Mouse (Mus musculus) adrenal gland, postnatal 25 days (tissue): ENCODE results near the gene Sit1. TPM values are rescaled to one million over a fixed set of nuclear protein-coding genes. Genes with fewer than 3 reads are reported as not detected.
"Not testable (repeated sequence)": the region's sequence is repeated elsewhere in the genome, so short reads cannot be mapped to it uniquely, and the experiment has no call there.

Experiments
- DNase-seq: peaks from one replicate; pipeline ENCODE4 v3.0.0; 2021; ENCODE audit warnings: mixed read lengths
- total RNA-seq: library from RNA; stranded (reverse); gene quantifications from 2 replicates; pipeline ENCODE4 v1.2.3, GENCODE M21; 2021

Gene Sit1
- total RNA-seq, 1 experiment from 2014 or later, result 0.24 TPM

DNA sequence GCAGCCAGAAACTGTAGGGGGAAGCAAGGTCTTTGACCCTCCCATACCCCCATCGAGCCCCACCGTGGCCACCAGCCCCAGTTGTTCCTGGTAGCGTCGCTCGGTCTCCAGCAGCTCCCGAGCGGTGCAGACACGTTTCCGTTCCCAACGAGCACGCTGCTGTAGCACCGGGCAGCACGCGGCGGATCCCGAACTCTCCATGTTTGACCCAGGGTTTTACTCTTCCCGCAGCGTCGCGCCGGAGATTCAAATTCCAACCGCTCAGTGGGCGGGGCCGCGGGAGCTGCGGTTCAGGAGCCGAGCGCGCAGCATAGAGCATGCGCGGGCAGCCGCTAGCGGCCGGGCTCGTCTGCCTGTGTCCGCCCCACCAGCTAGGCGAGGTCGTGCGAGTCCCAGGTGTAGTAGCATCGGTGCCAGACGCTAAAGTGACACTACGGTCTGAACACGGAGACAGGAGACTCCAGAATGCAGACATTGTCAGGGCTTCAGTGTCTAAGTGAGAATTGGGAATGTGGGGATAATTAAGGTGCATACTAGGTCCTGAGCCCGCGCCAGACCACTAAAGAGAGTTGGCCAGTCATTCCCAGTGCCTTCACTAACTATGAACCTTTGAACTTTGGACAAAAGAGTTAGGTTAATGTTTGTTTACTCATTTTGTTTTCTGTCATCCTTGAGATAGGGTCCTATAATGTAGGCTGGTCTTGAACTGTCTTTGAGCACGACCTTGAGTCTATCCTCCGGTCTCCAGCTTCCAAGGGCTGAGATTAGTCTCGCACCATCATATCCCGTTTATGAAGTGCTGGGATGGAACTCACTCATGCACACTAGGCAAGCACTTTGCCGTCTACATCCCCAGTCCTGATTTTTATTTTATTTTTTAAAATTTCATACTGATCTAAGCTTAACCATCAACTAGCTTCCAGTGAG lies 16.1 kb upstream of the Sit1 start, which contains the start of gene Arhgef39:
Gene Arhgef39 (minus strand): TSS at position 289 of the 927 bp plus-strand sequence.
- DNase-seq, result peak; percentile 90

DNA sequence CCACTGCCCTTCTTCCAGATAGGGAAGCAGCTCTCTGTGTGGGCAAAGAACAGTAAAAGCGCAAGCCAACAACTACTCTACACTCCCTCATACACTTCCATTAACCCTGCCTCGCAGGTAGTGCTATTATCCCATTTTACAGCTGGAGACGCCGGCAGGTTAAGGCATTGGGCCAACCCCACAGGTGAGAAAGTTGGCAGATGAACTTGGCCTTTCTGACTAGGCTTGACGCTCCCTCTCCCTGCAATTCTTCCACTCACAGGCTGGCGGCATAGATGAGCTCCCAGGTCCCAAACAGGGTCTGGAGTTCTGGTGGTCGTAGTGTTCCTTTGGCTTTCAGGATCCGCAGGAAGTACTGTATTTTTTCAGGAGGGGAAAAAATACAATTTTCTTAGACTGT lies 15.4 kb upstream of the Sit1 start:
- no peak for DNase-seq

- DNase-seq, result no peak
These were observed 14.4 kb upstream of the Sit1 start for GRCm38 (mm10) chr4:43497946-43498345.

DNA sequence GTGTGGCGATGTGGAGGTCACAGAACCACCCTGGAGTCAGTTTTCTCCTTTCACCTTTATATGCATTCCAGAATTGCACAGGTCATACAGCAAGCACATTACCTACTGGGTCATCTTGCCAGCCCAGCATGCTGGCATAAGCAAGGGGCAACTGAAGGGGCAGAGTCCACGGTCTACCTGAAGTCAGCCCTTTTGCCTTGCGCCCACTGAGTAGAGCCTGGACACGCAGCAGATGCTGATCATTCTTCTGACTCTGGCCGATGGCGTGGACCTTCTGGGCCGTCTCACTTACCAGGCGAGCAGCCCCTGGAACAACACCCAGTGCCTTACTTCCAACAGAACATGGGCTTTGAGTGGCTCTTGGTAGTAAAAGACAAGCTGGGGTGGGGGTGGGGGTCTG lies 13.9 kb upstream of the Sit1 start:
- DNase-seq, result no peak

- no peak for DNase-seq
These were observed 13.1 kb upstream of the Sit1 start for GRCm38 (mm10) chr4:43496587-43496986.

- no peak for DNase-seq
These were observed 10.3 kb upstream of the Sit1 start for GRCm38 (mm10) chr4:43493846-43494240.

DNA sequence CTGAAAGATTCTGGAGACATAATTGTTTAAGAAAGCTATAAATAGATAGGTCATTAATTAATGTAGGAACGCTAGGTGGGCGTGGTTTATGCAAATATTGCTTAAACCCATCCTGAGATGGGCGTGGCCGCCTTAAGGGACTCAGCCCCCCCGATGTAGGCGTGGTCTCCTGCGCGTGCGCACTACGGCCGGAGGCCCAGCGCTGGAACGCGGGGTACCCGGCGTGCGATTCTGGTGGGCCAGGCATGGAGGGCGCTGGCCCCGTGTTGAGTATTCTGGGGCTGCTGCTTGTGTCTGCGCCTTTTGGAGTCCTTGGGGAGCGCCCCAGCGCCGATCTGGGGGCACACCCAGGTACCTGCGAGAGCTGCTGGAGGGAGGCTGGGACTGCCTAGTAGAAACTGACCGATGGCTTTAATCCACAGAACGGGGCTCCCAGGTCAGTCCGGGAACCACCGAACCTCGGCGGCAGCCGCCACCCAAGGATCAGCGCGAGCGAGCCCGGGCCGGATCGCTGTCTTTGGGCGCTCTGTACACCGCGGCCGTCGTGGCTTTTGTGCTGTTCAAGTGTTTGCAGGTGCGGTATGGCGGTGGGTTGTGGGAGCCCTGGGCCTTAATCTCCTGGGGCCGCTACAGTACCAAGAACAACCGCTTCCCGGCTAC lies 9.8 kb upstream of the Sit1 start:
- DNase-seq, result peak; percentile 97

- peak; percentile 91 for DNase-seq
These were observed 9.3 kb upstream of the Sit1 start, which contains the start of gene Ccdc107 for GRCm38 (mm10) chr4:43492821-43493185. TSS of gene Ccdc107 (plus strand) at chr4:43492900.

DNA sequence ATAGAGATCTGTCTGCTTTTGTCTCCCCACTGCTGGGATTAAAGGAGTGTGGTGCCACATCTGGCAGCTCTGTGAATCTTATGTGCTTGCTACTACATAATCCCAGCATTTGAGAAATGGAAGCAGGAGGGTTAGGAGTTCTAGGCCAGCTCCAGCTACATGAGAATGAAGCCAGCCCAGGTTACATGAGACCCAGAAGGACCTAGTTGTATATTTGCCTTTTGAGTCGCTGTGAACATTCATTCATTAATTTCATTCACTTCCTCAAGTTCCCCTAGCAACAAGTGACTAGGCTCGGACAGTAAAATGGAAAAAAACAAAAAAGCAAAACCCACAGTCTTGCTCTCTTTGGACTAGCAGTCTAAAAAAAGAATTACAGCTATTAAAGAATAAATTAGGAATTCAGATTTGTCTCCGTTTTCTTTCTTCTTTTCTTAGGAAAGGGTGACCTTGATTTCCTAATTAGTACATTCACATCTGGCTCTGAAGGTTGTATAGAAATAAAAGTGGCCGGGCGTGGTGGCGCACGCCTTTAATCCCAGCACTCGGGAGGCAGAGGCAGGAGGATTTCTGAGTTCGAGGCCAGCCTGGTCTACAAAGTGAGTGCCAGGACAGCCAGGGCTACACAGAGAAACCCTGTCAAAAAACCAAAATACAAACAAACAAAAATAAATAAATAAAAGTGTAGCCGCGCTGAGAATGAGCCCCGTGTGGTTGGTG lies 8.7 kb upstream of the Sit1 start:
- no peak for DNase-seq

- DNase-seq, result no peak
These were observed 7.3 kb upstream of the Sit1 start for GRCm38 (mm10) chr4:43490801-43491200.

- DNase-seq, result no peak
These were observed 6.1 kb upstream of the Sit1 start for GRCm38 (mm10) chr4:43489611-43490010.

DNA sequence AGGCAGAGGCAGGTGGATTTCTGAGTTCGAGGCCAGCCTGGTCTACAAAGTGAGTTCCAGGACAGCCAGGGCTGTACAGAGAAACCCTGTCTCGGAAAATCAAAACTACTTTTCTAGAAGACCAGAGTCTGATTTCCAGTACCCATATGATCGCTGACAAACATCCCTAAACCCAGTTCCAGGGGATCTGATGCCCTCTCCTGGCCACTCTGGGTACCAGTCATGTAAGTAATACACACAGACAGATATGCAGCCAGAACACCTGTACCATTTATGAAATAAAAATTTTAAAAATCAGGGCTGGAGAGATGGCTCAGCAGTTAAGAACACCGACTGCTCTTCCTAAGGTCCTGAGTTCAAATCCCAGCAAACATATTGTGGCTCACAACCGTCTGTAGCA lies 2.1 kb upstream of the Sit1 start:
- DNase-seq, result not testable (repeated sequence)

- peak; percentile 55 for DNase-seq
These were observed 943 bp downstream of the Sit1 start for GRCm38 (mm10) chr4:43482591-43482990.

GRCm38 (mm10) chr4:43481894-43482456 lies 1.6 kb downstream of the Sit1 start:
- no peak for DNase-seq

DNA sequence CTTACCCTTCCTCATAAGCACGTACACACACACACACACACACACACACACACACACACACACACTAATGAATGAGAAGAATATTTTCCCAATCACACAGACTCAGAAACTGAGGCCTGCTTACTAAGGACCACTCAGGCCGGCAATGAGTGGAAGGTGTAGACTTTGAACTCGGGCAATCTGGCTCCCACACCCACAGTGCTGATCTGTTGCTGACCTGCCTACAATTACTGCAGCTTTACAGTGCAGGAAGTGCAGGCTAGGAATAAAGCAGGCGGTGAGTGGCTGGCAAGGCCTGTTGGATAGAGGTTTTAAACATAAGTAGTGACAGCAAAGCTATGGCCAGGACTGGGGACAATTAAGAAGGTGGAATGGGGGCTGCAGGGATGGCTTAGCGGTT lies 2.5 kb downstream of the Sit1 start:
- no peak for DNase-seq

- DNase-seq, result peak; percentile 77
These were observed 4.4 kb downstream of the Sit1 start for GRCm38 (mm10) chr4:43478906-43479832.

GRCm38 (mm10) chr4:43478534-43478858 lies 5.0 kb downstream of the Sit1 start:
- DNase-seq, result no peak

DNA sequence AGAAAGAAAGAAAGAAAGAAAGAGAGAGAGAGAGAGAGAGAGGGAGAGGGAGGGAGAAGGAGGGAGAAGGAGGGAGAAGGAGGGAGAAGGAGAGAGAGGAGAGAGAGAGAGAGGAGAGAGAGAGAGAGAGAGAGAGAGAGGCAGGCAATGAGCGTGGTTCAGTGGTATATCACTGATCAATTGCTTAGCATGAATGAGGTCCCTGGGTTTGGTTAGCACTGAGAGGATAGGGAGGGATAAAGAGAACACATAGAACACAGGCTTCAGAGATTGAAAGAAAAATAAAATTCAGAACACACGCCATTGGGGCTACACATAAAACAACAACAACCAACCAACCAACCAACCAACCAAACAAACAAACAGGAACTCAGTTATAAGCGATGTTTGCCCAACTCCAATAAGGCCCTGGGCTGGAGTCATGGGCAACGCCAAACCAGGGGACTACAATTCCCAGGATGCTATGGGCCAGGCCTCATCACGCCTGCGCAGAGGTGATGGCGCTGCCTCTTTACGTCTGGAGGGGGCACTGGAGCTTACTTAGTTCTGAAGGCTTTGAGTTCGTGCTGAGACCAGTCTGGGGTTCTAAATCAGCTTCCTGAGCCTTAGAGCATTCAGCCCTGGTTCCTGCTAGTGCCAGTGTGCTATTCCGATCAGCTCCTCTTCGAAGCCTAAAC lies 5.5 kb downstream of the Sit1 start:
- DNase-seq, result peak; percentile 84

- DNase-seq, result no peak
These were observed 6.9 kb downstream of the Sit1 start for GRCm38 (mm10) chr4:43476604-43477003.

GRCm38 (mm10) chr4:43473636-43474035 lies 9.9 kb downstream of the Sit1 start:
- DNase-seq, result no peak

- DNase-seq, result no peak
These were observed 13.2 kb downstream of the Sit1 start for GRCm38 (mm10) chr4:43470301-43470700.
